ENCODE assay signal across 19 mouse cellular contexts in the genomic region with DNA sequence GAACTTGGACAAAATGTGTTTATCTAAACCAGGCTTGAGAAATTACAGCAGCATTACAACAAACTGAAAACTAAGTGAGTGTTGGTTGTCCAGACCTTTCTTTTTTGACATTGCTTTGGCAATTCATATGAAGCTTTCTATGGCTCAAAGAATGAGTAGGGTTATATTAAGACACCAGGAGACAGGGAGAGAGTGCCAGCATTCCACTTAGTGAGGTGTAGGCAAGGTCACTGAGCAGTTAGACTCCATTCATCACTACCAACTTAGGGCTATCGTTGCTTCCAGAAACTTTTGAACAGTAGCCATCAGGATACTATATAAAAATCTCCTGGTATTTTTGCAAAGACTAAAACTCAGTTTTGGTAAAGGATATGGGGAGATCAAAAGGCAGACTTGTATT. TPM values are rescaled to one million over a fixed set of nuclear protein-coding genes. Genes with fewer than 3 reads are reported as not detected.
"Had no signal": no experiment of that assay in that cellular context is flagged by ENCODE, and none has a peak within 500 bp of the region (broad histone marks: within the 10 kb centered on the region; RNA-seq: fewer than 3 reads in every experiment).

No protein-coding gene starts in this region.

- DNase-seq: lung, adult 18-20 months; lung, embryonic 14.5 days; lung, postnatal 10 days; lung, postnatal 4 days; midbrain, embryonic 14.5 days; retina, postnatal 1 day; right cerebral cortex, adult 18-20 months; right cerebral cortex, postnatal 25 days; right cerebral cortex, postnatal 4 days; spleen, adult 18-20 months; thymus, adult 18-20 months; thymus, postnatal 14 days; thymus, postnatal 36 days had no signal

- ATAC-seq: midbrain, embryonic 16.5 days had no signal

- H3K36me3 ChIP-seq: midbrain, embryonic 10.5 days; midbrain, embryonic 12.5 days; neural tube, embryonic 15.5 days had no signal

- H3K9me3 ChIP-seq: midbrain, embryonic 10.5 days; midbrain, embryonic 12.5 days; neural tube, embryonic 13.5 days; neural tube, embryonic 15.5 days had no signal

- H3K9ac ChIP-seq: lung, embryonic 14.5 days; midbrain, embryonic 12.5 days; neural tube, embryonic 13.5 days; neural tube, embryonic 15.5 days had no signal

- H3K27me3 ChIP-seq: midbrain, embryonic 12.5 days; neural tube, embryonic 13.5 days; neural tube, embryonic 15.5 days had no signal

- H3K27ac ChIP-seq: midbrain, embryonic 10.5 days; midbrain, embryonic 12.5 days; neural tube, embryonic 13.5 days; neural tube, embryonic 15.5 days had no signal

- H3K4me2 ChIP-seq: lung, embryonic 14.5 days; midbrain, embryonic 12.5 days; neural tube, embryonic 13.5 days; neural tube, embryonic 15.5 days had no signal

- H3K4me3 ChIP-seq: midbrain, embryonic 10.5 days; midbrain, embryonic 12.5 days; myocyte; neural tube, embryonic 13.5 days; neural tube, embryonic 15.5 days had no signal

RNA-seq across cellular contexts. Expression of a gene that starts 30.5 kb away (rescaled TPM):
- polyA plus RNA-seq: myocyte had no signal
